Mouse (Mus musculus) gonadal fat pad, adult 2 months (tissue): ENCODE results near the gene Psmd13. TPM values are rescaled to one million over a fixed set of nuclear protein-coding genes. Genes with fewer than 3 reads are reported as not detected.
"Not testable (repeated sequence)": the region's sequence is repeated elsewhere in the genome, so short reads cannot be mapped to it uniquely, and the experiment has no call there.

Source experiments
- DNase-seq: peaks from one replicate; pipeline ENCODE4 v3.0.0-alpha.2; 2012; ENCODE audit warnings: low read depth
- polyA plus RNA-seq: library from polyadenylated mRNA; depleted of rRNA; stranded (reverse); fragments of >200 nt; gene quantifications from 2 replicates; pipeline ENCODE4 v1.2.3, GENCODE M21; 2012

Gene Psmd13
- polyA plus RNA-seq, 1 experiment, result 81.3 TPM

DNA sequence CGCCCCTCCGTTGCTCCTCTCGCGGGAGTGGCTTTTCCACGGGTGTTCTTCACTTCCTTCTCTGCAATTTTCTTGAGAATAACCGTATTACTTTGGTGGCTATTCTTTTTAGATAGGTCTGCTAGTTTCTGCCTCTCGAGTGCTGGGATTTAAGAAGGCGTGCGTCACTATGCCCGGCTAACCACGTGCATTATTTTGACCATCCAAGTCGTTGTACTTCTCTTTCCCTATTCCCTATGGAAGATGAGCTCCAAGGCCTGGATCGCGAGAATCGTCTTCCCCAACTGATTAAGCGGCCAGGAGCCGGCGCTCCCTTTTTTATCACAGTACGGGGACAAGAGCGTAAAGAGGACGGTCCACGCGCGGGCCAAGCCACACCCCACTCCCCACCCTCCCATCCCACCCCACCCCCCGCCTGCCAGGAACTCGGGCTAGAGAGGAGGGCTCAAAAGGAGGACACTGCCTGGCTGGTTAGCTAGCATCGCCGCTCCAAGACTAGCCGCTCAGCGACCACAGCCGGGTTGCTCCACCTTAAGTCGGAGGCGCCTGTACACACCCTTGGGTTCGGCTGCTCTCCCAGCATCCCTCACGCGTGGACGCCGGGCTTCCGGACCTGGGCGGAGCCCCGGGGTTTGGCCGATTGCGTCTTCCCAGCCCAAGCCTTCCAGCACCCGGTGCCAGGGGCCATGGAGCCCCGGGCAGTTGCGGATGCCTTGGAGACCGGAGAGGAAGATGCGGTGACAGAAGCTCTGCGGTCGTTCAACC lies 24.8 kb upstream of the Psmd13 start, which contains the start of gene Ric8a:
Ric8a (plus strand) TSS at position 173 of the 765 bp plus-strand sequence.
- DNase-seq, result no peak

DNA sequence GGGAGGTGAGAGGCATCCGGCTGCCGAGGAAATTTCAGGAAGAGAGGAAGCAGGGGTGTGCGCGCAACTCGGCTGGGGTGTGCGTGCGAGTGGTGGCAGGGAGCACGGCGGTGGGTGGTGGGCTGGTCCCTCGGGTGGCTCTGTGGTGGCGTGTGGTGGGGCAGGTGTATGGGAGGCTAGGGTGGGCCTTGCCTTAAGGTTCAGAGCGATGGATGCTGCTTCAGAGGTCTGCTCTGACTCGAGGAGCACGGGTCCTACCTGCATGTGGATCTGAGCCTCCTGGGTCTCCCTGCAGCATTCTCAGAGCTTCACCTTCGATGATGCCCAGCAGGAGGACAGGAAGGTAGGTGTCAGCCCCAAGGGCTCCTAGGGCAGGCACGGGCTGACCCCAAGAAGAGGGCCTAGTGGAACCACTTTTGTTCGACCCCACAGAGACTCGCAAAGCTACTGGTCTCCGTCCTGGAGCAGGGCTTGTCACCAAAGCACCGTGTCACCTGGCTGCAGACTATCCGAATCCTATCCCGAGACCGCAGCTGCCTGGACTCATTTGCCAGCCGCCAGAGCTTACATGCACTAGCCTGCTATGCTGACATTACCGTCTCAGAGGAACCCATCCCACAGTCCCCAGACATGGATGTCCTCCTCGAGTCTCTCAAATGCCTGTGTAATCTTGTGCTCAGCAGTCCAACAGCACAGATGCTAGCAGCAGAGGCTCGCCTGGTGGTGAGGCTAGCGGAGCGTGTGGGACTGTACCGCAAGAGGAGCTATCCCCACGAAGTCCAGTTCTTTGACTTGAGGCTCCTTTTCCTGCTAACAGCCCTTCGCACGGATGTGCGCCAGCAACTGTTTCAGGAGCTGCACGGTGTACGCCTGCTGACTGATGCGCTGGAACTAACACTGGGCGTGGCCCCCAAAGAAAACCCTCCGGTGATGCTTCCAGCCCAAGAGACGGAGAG lies 23.9 kb upstream of the Psmd13 start, which contains the start of gene Bet1l:
Bet1l (minus strand) TSS at position 28 of the 956 bp plus-strand sequence.
- DNase-seq, result no peak

DNA sequence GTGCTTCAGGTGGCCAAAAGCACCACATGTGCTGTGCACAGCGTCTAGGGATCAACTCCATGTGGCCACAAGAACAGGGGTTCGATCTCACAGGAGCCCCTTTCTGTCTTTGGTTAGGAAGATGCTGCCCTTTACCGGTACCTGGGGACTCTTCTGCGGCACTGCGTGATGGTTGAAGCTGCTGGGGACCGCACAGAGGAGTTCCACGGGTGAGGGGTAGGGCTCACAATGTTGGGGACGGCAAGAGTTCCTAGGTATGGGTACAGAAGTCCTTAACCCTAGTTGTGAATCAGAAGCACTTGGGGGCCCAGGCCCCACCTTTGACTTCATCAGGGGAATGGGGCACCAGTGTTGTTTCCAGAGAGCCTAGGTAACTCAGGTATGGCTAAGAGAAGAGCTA lies 23.0 kb upstream of the Psmd13 start:
- no peak for DNase-seq

DNA sequence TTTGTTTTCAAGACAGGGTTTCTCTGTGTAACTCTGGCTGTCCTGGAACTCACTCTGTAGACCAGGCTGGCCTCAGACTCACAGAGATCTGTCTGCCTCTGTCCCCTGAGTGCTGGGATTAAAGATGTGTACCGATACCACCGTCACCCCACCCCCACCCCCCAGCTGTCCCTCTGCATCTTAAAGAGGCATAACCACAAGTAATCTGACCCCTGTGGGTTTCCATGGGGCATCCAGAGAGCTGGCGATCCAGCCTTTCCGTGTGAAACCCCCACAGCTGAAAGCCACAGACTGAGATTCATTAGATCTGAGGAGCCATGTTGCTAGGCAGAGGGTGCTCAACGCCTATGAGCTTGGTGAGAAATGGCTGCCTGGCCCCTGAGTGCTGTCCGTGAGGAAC lies 21.8 kb upstream of the Psmd13 start:
- DNase-seq, result no peak

DNA sequence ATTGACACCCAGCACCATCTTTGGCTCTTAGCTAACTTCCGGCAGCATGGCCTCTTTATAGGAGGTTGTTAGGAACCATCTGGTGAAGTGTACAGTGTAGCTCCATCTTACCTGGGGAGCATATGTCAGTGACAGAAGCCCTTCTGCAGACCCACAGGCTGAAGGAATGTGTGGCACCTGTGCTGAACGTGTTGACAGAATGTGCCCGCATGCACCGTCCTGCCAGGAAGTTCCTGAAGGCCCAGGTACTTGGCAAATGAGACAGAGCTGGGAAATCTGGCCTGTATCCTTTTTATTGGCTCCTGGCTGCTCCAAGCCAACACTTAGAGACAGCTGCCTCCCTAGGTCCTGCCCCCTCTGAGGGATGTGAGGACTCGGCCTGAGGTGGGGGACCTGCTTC lies 21.0 kb upstream of the Psmd13 start:
- DNase-seq, result no peak

DNA sequence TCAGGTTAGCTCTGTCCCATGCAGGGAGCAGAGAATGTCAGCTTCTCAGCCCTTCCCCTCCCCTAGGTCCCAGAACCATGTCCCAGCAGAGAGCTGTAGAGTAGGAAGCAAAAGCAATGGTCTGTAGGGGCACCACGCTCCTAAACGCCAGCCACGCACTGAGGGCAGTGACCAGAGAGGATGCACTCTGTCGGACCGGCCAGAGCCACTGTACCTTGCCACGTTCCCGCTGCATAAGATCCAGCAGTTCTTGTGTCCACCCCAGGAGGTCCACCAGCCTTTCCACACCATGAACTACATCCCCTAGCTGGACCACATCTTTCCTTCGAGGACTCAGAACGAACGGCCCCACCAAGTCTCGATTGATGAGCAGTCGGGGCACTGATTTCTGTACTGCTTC lies 17.0 kb upstream of the Psmd13 start:
- DNase-seq, result no peak

DNA sequence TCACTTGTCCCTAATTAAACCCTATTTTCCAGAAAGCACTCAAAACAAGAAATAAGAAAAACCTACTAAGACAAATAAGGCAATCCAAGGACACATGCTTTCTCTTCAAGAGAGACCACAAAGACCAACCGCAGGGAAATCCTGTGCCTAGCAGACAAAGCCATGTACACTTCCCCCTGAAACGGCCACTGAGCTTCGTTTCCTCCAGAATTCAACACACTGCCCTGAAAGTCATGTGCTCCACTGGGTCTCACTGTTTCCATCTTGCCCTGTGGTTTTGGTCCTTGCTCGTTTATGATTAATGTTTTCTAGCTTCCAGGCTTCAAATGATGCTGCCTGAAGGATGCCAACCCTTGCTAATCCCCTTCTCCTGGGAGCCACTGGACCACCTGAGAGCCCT lies 7.5 kb upstream of the Psmd13 start:
- DNase-seq, result no peak

DNA sequence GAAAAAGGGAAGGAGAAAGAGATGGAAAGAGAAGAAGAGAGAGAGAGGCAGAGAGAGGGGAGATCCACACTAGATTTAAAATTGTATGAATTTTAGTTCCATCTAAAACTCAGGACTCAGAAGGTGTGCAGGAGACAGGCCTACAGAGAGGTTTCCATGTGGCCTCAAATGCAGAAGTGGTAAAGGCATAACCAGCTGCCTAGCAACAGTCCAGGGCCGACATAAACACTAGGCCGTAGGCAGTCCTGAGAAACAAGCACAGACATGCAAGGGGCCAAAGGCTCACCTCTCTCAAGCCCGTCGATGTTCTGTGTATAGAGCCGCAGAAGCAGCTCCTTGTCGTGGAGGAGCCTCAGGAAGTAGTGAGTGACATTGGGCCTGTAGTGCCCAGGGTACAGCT lies 4.4 kb upstream of the Psmd13 start:
- DNase-seq, result no peak

DNA sequence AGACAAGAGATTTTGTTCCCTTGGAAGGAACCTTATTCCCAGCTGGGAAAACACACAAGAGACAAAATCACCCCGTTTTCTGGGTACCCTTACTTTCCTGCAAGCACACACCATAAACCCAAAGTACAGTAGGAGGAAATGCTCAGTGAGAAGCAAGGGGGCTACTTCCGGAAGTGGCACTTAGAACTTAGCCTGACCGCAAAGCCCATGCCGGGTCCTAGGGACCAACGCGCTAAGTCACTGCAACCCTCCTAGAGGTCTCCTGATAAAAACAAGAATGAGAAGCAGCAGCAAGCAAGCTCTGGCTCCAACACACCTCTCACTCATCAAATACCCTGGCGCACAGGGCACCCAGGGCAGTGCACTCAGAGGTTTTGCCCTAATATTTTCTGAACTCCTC lies 2.4 kb upstream of the Psmd13 start:
- no peak for DNase-seq

DNA sequence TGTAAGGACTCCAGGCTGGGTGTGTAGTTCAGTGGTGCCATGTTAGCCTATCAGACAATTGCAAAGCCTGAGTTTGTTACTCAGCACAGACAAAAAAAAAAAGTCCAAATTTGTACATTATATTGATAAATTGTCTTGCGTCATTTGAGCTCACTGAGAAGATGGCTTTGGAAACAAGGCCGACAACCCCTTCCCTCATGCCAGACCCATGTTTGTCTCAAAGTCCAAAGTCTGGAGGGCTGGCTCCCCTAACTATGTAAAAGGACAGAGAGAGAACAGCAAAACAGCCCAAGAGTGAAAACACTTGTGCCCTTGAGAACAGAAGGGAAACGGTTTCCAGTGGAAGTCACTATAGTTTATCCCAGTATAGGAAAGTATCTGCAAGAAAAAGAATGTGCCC lies 1.3 kb upstream of the Psmd13 start:
- no peak for DNase-seq

DNA sequence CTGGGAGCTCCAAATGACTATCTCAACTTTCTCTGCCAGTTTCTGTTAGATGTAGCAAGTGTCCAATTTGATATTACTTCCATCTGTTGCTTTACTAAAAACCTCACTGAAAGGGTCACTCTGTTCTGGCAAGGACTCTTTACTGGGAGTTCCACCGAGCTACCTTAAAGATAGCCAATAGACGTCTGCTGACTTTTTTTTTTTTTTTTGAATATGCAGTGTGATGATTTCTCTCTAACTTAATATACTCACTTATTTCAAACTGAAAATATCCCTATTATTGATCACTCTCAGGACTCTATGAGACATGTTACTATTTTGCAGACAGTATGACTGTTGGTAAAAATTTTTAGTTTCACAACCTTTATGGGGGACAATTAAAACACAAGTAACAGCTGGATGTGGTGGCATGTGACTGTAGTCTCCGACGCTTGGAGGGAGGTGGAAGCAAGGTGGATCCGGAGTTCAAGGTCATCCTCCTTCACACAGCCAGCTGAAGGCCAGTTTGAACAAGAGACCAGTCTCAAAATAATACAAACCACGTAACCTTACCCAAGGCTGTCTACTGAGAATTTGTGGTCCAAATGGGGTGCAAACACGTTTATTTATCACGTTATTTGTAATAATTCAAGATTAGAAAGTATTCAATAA lies 778 bp upstream of the Psmd13 start:
- DNase-seq, result no peak

DNA sequence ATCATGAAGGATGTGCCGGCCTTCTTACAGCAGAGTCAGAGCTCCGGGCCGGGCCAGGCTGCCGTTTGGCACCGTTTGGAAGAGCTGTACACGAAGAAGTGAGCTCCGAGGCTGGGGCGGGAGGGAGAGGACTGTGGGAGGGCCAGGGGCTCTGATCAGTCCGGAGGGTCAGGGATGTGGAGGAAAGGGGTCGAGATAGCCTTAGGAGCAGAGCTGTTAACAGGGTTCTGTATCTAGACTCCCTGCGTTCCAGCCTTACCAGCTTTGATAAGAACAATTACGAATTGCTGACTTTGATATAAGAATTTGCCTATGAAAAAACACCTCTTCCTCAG lies 668 bp downstream of the Psmd13 start:
- no peak for DNase-seq

DNA sequence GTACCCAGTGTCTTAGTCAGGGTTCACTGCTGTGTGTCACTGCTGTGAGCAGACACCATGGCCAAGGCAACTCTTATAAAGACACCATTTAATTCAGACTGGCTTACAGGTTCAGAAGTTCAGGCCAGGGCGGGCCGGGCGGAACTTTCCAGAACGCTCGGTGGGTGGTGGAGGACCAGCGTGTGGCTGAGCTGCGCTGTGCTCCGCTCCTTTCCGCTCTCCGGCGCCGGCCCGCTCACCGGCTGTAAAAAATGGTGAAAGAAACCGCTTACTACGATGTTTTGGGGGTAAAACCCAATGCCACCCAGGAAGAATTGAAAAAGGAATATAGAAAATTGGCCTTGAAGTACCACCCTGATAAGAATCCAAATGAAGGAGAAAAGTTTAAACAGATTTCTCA lies 8.9 kb downstream of the Psmd13 start:
- not testable (repeated sequence) for DNase-seq

DNA sequence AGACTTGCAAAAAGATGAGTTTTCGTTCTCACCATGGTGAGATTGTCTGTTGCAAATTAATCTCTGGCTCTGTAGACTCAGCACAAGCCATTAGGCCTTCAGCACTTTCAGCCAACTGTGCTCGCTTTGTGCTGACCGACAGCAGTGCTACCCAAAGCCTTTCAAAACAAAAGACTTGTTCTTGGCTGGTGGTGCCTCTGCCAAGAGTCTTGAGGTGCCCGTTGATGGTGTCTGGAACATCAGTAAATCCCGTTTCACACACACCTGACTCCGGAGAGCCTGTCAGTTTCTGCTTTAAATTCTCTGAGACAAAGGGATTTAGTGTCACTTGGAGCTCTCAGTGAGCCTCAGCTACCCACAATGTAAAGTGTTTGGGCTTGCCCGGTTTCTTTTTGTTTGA lies 12.3 kb downstream of the Psmd13 start:
- no peak for DNase-seq

DNA sequence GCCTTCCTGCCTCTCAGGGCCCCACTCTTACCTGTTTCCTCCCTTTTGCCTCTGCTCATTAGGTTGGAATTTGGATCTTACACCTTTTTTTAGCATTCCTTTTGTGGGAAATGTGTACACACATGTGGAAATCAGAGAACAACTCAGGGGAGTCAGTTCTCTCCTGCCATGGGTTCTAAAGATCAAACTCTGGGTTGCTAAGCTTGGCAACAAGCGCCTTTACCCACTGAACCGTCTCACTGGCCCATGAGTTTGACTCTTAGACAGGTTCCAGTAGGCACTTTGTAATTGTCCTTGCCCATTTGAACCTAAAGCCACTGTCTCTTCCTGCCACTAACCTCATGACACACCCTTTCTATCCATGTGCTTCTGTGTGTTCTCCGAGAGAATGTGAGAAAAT lies 12.8 kb downstream of the Psmd13 start:
- DNase-seq, result no peak

DNA sequence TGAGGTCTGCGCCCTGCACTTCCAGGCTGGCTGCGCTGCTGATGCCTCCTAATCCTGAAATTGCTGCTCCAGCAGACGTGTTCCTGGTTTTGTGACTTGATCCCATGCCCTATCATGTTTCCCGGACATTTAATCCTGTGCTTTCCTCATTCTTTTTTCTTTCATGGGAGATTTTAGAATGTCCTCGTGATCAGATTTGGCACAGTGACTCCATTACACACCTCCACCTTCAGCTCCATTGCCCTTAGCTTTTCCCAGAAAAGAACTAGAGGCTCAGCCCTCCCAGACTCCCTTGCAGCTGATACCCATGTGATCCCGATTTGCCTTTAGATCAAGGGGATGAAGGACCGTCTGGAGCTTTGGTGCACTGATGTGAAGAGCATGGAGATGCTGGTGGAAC lies 16.1 kb downstream of the Psmd13 start:
- DNase-seq, result no peak

DNA sequence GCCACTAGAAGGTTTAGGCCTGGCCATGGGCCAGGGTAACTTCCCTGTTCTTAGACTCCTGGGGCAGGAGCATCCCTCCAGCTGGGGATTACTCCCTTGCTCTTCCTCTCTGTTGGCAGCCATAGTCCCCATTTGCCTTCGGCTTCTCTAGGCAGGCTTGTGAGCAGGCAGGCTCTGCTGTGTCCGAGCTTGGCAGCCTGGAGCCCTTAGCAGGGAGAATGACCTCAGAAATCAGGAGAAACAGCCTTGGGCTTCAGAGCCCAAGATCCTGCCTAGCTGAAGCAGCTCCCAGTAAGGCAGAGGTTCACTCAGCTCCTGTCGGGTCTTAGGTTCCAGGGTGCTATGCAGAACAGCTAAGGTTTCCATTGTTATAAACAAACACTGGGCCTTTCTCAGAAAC lies 17.4 kb downstream of the Psmd13 start:
- no peak for DNase-seq

DNA sequence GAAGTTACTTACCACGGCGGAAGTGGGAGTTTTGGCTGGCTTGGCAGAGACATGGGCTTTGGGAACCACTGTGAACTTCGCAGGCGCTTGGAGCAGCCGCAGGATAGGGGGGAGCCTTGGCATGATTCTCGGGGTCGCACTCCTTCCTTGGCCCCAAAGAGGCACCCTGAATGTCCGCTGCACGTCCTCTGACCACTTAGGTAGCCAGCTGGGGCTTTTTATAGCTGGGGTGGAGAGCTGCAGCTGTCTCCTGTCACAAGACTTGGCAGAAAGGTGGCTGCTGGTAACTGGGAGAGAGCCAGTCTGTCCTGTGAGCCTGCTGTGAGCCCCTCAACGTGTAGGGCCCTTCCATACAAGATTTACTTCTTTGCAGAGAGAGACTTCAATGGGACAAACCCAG lies 18.5 kb downstream of the Psmd13 start, which contains the start of gene Cox8b:
Cox8b (minus strand) TSS at position 227 of the 400 bp plus-strand sequence.
- no peak for DNase-seq

DNA sequence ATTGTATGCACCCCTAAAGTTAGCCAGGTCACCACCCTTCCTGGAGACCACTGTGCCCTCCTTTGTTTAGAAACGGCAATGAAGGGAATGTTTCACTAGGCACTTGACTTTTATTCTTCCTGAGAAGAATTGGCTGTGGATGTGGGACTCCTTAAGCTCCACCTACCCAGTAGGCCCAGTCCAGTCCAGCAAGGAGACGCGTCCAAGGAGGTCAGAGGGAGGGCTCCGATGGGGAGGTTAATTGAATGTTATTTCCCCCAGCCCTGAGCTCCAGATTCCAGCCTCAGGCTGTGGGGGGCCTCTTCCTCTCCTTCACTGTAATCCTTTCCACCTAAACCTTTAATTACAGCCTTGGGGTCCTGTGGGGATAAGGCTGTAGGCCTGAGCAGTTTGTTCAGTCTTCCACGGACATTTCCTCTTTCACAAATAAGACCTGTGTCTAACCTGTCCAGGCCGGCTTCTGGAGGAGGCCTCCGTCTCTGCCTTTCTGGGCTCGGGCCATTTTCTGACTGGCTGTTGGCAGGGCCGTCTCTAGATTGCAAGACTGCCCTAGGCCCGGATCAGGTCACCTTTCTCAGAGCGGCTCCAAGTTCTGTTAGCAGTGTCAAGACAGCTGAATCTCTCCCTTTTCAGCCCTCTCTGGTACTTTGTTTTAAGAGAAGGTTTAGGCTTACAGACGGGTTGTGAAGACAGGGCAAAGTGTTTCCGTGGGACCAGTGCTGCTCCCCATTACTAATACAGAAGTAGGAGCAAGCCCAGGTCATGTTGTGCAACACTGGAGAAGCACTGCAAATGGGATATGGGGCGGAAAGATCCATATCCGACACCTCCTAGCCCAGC lies 20.5 kb downstream of the Psmd13 start:
- no peak for DNase-seq

DNA sequence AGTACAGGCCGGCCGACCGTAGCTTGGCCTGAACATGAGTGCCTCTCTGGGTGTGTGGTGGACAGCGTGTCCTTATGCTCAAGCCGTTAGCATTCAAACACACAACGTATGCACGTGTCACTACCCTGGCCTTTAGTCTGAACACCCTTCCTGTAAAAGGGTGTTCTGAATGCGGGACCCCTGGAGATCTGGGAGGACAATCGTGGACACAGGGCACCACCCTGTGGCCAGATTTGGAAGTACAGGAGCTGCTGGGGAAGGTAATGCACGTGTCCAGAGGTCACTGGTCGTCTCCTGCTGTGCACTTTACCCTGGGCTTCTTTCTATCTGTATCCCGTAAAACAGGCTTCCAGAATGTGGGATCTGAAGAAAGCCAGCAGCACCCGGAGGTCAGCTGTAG lies 21.4 kb downstream of the Psmd13 start:
- DNase-seq, result no peak

DNA sequence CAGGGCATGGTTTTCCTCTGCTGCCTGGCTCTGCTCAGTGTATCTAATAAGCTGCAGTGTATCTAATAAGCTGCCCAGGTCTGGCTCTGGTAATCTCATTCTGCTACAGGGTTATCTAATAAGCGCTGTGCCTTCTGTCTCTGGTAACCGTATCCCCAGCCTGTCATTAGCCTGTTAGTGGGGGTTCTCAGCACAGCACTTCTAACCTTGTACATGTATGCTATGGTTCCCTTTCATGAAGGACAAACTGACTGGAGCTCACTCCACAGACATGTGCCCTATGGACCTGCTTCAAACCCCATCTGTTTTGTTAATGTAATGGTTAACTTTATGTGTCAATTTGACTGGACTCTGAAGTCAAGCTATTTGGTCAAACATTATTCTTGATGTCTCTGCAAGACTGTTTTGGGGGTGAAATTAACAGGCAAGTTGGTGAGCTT lies 23.9 kb downstream of the Psmd13 start:
- no peak for DNase-seq
